Mouse (Mus musculus) liver, postnatal 0 days (tissue): ENCODE data around the gene Rab7. TPM values are rescaled to one million over a fixed set of nuclear protein-coding genes. Genes with fewer than 3 reads are reported as not detected.

ENCODE experiments used
- ATAC-seq: fragments of 200-750 bp; cut with Nextera tagmentation; 2 replicates; pipeline ENCODE4 v1.8.0; 2017; ENCODE audit warnings: mild to moderate bottlenecking, moderate library complexity
- DNase-seq: peaks from one replicate; pipeline ENCODE4 v3.0.0-alpha.2; 2016
- H3K27ac ChIP-seq: fragments of 300-500 bp; sonication (generic); 2 replicates; pipeline ENCODE4 v1.5.1; 2014; ENCODE audit warnings: antibody characterized with exemption, moderate library complexity, mild to moderate bottlenecking, low read depth
- H3K27me3 ChIP-seq: fragments of 300-500 bp; sonication (generic); 2 replicates; pipeline ENCODE4 v1.6.1; 2014; ENCODE audit warnings: low read length, control low read depth, mixed read lengths; ENCODE audit not compliant: insufficient read depth
- H3K36me3 ChIP-seq: fragments of 300-500 bp; sonication (generic); replicated peaks from 2 replicates; pipeline ENCODE4 v1.6.1; 2014; ENCODE audit warnings: mild to moderate bottlenecking, control low read depth, low read length, moderate library complexity, mixed read lengths; ENCODE audit not compliant: insufficient read depth
- H3K4me1 ChIP-seq: fragments of 300-500 bp; sonication (generic); 2 replicates; pipeline ENCODE4 v1.6.1; 2014; ENCODE audit warnings: antibody characterized with exemption, mild to moderate bottlenecking, control low read depth; ENCODE audit not compliant: insufficient read depth
- H3K4me2 ChIP-seq: fragments of 300-500 bp; sonication (generic); 2 replicates; pipeline ENCODE4 v1.6.1; 2014; ENCODE audit warnings: low read depth, mild to moderate bottlenecking, low read length, moderate library complexity, mixed read lengths
- H3K4me3 ChIP-seq: fragments of 300-500 bp; sonication (generic); 2 replicates; pipeline ENCODE4 v1.5.1; 2014; ENCODE audit warnings: low read depth, low read length
- H3K9ac ChIP-seq: fragments of 300-500 bp; sonication (generic); replicated peaks from 2 replicates; pipeline ENCODE4 v1.6.1; 2014; ENCODE audit warnings: mild to moderate bottlenecking, moderate library complexity
- H3K9me3 ChIP-seq: fragments of 300-500 bp; sonication (generic); 2 replicates; pipeline ENCODE4 v1.6.1; 2016; ENCODE audit warnings: mild to moderate bottlenecking, control low read depth, low read length, mixed read lengths
- CTCF ChIP-seq: sonication (generic); IDR thresholded peaks from 2 replicates; pipeline ENCODE4 v1.5.1; 2016; ENCODE audit warnings: antibody characterized with exemption, low read depth
- EP300 ChIP-seq: IDR thresholded peaks from 2 replicates; pipeline ENCODE4 v1.6.1; 2016; ENCODE audit warnings: antibody characterized with exemption, low read depth, mild to moderate bottlenecking
- WGBS: fragments of 180-500 bp; shearing (Covaris S2); extraction: QIAGEN DNeasy Blood & Tissue Kit; methylation state at CpG from one replicate; pipeline ENCODE4 v1.1.7; 2014; ENCODE audit not compliant: insufficient replicate concordance; 5-methylcytosine and 5-hydroxymethylcytosine counted together
- polyA plus RNA-seq: library from polyadenylated mRNA; unstranded; fragments of >200 nt; fragmentation: Nextera tagmentation; extraction: Ambion mirVana; gene quantifications from 2 replicates; pipeline ENCODE4 v1.2.1, GENCODE M21; 2015

Gene Rab7
- polyA plus RNA-seq, 1 experiment from 2014 or later, result 110 TPM

GRCm38 (mm10) chr6:88075960-88076517 lies 31.0 kb upstream of the Rab7 start:
- no peaks in the 10 kb centered on the region for H3K36me3 ChIP-seq
- H3K27ac ChIP-seq, result peak overlapping the region; percentile 95
- ATAC-seq (no peak), DNase-seq (no peak)
- no peak overlapping the region for H3K4me3 ChIP-seq
- no peaks in the 10 kb centered on the region for H3K27me3 ChIP-seq
- WGBS, result 56% methylated on average over 1 of the region's 1 CpGs
- H3K4me2 ChIP-seq, result peak overlapping the region; percentile 84
- no peak overlapping the region for H3K9ac ChIP-seq
- H3K9me3 ChIP-seq, result no peaks in the 10 kb centered on the region
- TF ChIP-seq CTCF, result no peak
- peak; percentile 62 for TF ChIP-seq EP300
- H3K4me1 ChIP-seq, result peaks cover 7% of the 10 kb centered on the region; the same call in 1 of the 2 replicates

- TF ChIP-seq CTCF (peak; percentile 97), EP300 (peak; percentile 57)
- Histone ChIP-seq H3K27ac (peak overlapping the region; percentile 95), H3K9ac (peak overlapping the region; percentile 67), H3K4me3 (peak overlapping the region; percentile 46), H3K27me3 (no peaks in the 10 kb centered on the region), H3K36me3 (no peaks in the 10 kb centered on the region), H3K9me3 (no peaks in the 10 kb centered on the region), H3K4me1 (peaks cover 8% of the 10 kb centered on the region), H3K4me2 (peak overlapping the region; percentile 84)
- peak; percentile 95 for ATAC-seq
- 3% methylated on average over 32 of the region's 32 CpGs for WGBS
- DNase-seq, result peak; percentile 94
Observed at GRCm38 (mm10) chr6:88074752-88075554, 29.9 kb upstream of the Rab7 start.

GRCm38 (mm10) chr6:88071216-88071615 lies 26.1 kb upstream of the Rab7 start:
- Histone ChIP-seq H3K27ac (peak overlapping the region; percentile 79), H3K27me3 (no peaks in the 10 kb centered on the region), H3K36me3 (no peaks in the 10 kb centered on the region), H3K9ac (no peak overlapping the region; the same call in 1 of the 2 replicates), H3K4me1 (peaks cover 26% of the 10 kb centered on the region), H3K4me2 (peak overlapping the region; percentile 7; the same call in 1 of the 2 replicates), H3K9me3 (no peaks in the 10 kb centered on the region), H3K4me3 (no peak overlapping the region)
- peak; percentile 50 for DNase-seq
- 53% methylated on average over 5 of the region's 5 CpGs for WGBS
- ATAC-seq, result peak; percentile 34
- peak; percentile 8; the same call in 1 of the 2 replicates for TF ChIP-seq EP300
- TF ChIP-seq CTCF, result no peak

GRCm38 (mm10) chr6:88070468-88070867 lies 25.4 kb upstream of the Rab7 start:
- Histone ChIP-seq H3K4me1 (peaks cover 25% of the 10 kb centered on the region), H3K36me3 (no peaks in the 10 kb centered on the region), H3K9me3 (no peaks in the 10 kb centered on the region), H3K4me3 (no peak overlapping the region), H3K4me2 (peak overlapping the region; percentile 7; the same call in 1 of the 2 replicates), H3K27me3 (no peaks in the 10 kb centered on the region), H3K9ac (no peak overlapping the region; the same call in 1 of the 2 replicates), H3K27ac (peak overlapping the region; percentile 79; the same call in 1 of the 2 replicates)
- ATAC-seq (no peak), DNase-seq (no peak)
- 68% methylated on average over 6 of the region's 6 CpGs for WGBS
- TF ChIP-seq EP300 (no peak), CTCF (no peak)

GRCm38 (mm10) chr6:88068739-88069138 lies 23.7 kb upstream of the Rab7 start:
- Histone ChIP-seq H3K4me3 (no peak overlapping the region), H3K36me3 (no peaks in the 10 kb centered on the region), H3K9me3 (no peaks in the 10 kb centered on the region), H3K27ac (peak overlapping the region; percentile 74), H3K9ac (no peak overlapping the region), H3K27me3 (no peaks in the 10 kb centered on the region), H3K4me2 (no peak overlapping the region), H3K4me1 (peaks cover 33% of the 10 kb centered on the region)
- ATAC-seq, result no peak
- no peak for DNase-seq
- 37% methylated on average over 1 of the region's 1 CpGs for WGBS
- TF ChIP-seq EP300, result no peak
- TF ChIP-seq CTCF, result no peak

- Histone ChIP-seq H3K4me2 (no peak overlapping the region), H3K27me3 (no peaks in the 10 kb centered on the region), H3K4me3 (no peak overlapping the region), H3K27ac (no peak overlapping the region), H3K9ac (no peak overlapping the region), H3K9me3 (no peaks in the 10 kb centered on the region), H3K36me3 (no peaks in the 10 kb centered on the region), H3K4me1 (peaks cover 35% of the 10 kb centered on the region)
- TF ChIP-seq CTCF (no peak), EP300 (no peak)
- ATAC-seq (no peak), DNase-seq (no peak)
- 59% methylated on average over 3 of the region's 3 CpGs for WGBS
Observed at GRCm38 (mm10) chr6:88067722-88068121, 22.7 kb upstream of the Rab7 start.
